In genomic region chr5:4112570-4113098, GRCm38 (mm10) we compare ENCODE assay signal across 35 mouse cellular contexts.
"Had no signal": no experiment of that assay in that cellular context is flagged by ENCODE, and none has a peak within 500 bp of the region (broad histone marks: within the 10 kb centered on the region; RNA-seq: fewer than 3 reads in every experiment).

No protein-coding gene starts in this region.

- H3K4me1 ChIP-seq: heart, embryonic 10.5 days; heart, embryonic 12.5 days; heart, embryonic 13.5 days; heart, embryonic 15.5 days; hindbrain, embryonic 10.5 days; hindbrain, embryonic 12.5 days; hindbrain, embryonic 13.5 days; hindbrain, embryonic 15.5 days; intestine, embryonic 15.5 days; kidney, embryonic 15.5 days had no signal

- H3K4me2 ChIP-seq: heart, embryonic 11.5 days; heart, embryonic 12.5 days; heart, embryonic 13.5 days; heart, embryonic 15.5 days; hindbrain, embryonic 12.5 days; hindbrain, embryonic 13.5 days; hindbrain, embryonic 14.5 days; hindbrain, embryonic 15.5 days; intestine, embryonic 15.5 days; kidney, embryonic 15.5 days had no signal

- H3K27me3 ChIP-seq: heart, embryonic 12.5 days; heart, embryonic 13.5 days; heart, embryonic 15.5 days; hindbrain, embryonic 12.5 days; hindbrain, embryonic 13.5 days; hindbrain, embryonic 15.5 days; intestine, embryonic 15.5 days; kidney, embryonic 15.5 days had no signal

- DNase-seq: heart, postnatal 10 days; heart, postnatal 14 days; heart, postnatal 36 days; heart, postnatal 4 days; kidney, adult 11 months; kidney, adult 18-20 months; kidney, adult 2 months; kidney, adult 8-10 months; kidney, adult 9 months; kidney, postnatal 10 days; kidney, postnatal 14 days; kidney, postnatal 25 days; kidney, postnatal 36 days; kidney, postnatal 4 days; layer of hippocampus, adult 9-11 months; layer of hippocampus, postnatal 36 days had no signal

- H3K9me3 ChIP-seq: heart, embryonic 10.5 days; heart, embryonic 12.5 days; heart, embryonic 13.5 days; heart, embryonic 15.5 days; hindbrain, embryonic 10.5 days; hindbrain, embryonic 12.5 days; hindbrain, embryonic 13.5 days; hindbrain, embryonic 15.5 days; intestine, embryonic 15.5 days; kidney, embryonic 15.5 days had no signal

- ATAC-seq: hindbrain, embryonic 16.5 days; hindbrain, postnatal 0 days; inflammation-experienced regulatory T-cells, adult 6 months; intestine, embryonic 15.5 days; intestine, embryonic 16.5 days; intestine, postnatal 0 days had no signal

- H3K36me3 ChIP-seq: heart, embryonic 10.5 days; heart, embryonic 12.5 days; heart, embryonic 13.5 days; heart, embryonic 15.5 days; hindbrain, embryonic 10.5 days; hindbrain, embryonic 12.5 days; hindbrain, embryonic 13.5 days; hindbrain, embryonic 15.5 days; intestine, embryonic 15.5 days; kidney, embryonic 15.5 days had no signal

- H3K4me3 ChIP-seq: heart, embryonic 10.5 days; heart, embryonic 12.5 days; heart, embryonic 13.5 days; heart, embryonic 15.5 days; hindbrain, embryonic 10.5 days; hindbrain, embryonic 12.5 days; hindbrain, embryonic 13.5 days; hindbrain, embryonic 15.5 days; intestine, embryonic 15.5 days; kidney, embryonic 15.5 days; layer of hippocampus, adult 2 months had no signal

- H3K27ac ChIP-seq: heart, embryonic 10.5 days; heart, embryonic 13.5 days; heart, embryonic 15.5 days; hindbrain, embryonic 10.5 days; hindbrain, embryonic 12.5 days; hindbrain, embryonic 13.5 days; hindbrain, embryonic 14.5 days; hindbrain, embryonic 15.5 days; hindbrain, postnatal 0 days; intestine, embryonic 15.5 days; kidney, embryonic 15.5 days; kidney, postnatal 0 days; layer of hippocampus, adult 2 months had no signal

- H3K9ac ChIP-seq: heart, embryonic 12.5 days; heart, embryonic 13.5 days; heart, embryonic 15.5 days; hindbrain, embryonic 12.5 days; hindbrain, embryonic 13.5 days; hindbrain, embryonic 14.5 days; hindbrain, embryonic 15.5 days; intestine, embryonic 15.5 days; kidney, embryonic 15.5 days had no signal
